Mouse (Mus musculus) cerebellum, postnatal 14 days (tissue): ENCODE measurements at regions not wholly inside any gene's neighbourhood (a gene's known extent, or its start where the extent isn't known, plus 50 kb on each side); places are given as distances from the start of the nearest gene placed in this dataset.

Source experiments
- DNase-seq, 2 experiments: peaks; one replicate each; pipeline ENCODE4 v3.0.0; 2021; ENCODE audit warnings: mixed read lengths in 2 of 2

- DNase-seq: peak; percentile 77 to 88
Measured at GRCm38 (mm10) chr5:106172162-106172561, 285.8 kb downstream of the Barhl2 start.

GRCm38 (mm10) chr5:106170405-106170804 is 287.6 kb downstream of the Barhl2 start:
- DNase-seq: no peak

DNA sequence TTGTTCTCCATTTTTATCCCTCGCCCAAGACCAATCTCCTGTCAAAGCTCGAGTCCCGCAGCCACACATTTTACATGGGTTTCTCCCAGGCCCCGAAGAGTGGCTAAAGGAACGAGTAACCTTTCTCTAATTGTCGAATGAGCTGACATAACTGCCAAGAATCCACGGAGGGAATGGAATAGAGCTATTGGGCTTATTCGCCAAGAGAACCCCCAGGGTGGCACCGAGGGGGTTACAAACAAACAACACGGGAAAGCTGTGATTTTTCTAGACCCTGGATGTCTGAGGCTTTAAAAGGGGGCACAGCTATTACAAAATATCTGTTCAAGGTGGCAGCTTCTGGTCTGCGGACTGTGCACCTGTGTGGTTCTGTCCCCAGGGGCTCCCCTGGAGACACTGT is 290.4 kb downstream of the Barhl2 start:
- DNase-seq: no peak

- DNase-seq: peak; percentile 37 to 45
Measured at GRCm38 (mm10) chr5:106166266-106166665, 289.9 kb downstream of the Zfp326 start.

- no peak for DNase-seq
Measured at GRCm38 (mm10) chr5:106164190-106164589, 287.8 kb downstream of the Zfp326 start.

DNA sequence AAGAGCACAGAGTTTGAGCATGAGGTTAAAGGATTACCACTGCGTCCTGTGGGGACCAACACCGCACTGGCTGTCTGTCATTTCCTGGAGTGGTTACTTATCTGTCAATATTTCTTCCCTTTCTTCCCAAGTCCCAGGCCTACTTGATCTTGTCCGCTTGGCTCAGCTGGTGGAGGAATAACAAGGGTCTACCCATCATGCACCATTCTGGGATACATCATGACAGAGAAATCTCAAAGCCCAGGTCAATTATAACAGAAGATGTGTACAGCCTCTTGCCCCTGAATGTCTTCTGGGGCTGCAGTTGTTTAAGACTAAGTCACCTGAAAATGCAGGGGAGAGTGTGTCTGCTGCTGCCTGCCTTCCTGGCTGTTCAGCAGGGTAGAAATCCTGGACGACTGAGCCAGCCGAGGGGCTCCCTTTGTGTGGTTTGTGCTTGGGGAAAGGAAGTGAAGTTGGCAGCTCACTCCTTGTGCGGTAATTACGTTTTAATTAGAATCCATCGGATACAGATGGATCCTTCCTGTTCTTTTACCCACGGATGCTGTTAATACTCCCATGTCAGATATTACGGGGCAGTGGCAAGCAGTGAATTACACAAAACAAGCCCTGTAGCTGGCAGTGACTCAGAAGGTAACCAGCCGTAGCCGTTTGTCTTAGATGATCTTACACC is 286.8 kb downstream of the Zfp326 start:
- DNase-seq: peak; percentile 45

GRCm38 (mm10) chr5:106139109-106139508 is 262.7 kb downstream of the Zfp326 start:
- no peak for DNase-seq

DNA sequence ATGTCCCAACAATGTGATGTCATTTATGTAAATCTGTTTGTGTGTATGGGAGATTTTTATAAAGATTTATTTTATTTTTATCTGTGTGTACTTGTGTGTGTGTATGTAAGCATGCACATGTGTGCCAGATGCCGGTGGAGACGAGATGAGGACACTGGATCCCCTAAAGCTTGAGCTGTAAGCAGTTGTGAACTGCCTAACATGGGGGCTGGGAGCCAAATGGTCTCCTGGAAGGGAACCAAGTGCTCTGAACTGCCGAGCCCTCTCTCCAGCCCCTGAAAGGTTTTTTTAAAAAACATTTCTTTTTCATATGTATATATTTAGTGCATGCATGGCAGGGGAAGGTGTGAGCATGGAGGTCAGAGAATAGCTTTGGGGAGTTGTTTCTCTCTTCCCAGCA is 246.6 kb downstream of the Zfp326 start:
- DNase-seq: peak; percentile 50 to 54

- no peak for DNase-seq
Measured at GRCm38 (mm10) chr5:106119584-106119983, 243.2 kb downstream of the Zfp326 start.

DNA sequence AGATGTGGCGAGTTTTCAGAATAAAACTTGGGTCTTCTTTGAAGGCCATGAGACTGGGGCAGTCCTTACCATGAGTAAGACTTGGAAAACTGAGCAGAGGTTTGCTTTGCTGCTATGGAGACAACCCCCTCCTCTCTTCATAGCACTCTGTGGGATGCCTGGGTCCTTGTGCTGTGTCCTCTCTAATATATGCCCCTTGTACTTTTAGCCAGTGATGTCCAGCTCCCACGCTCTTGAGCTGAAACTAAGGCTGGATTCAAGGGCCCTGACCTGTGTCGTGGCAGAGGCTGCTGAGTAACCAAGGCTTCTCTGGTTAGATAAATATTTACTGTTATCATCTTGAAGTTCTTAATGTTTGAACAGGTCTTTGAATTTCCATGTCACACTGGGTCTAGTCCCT is 236.8 kb downstream of the Zfp326 start:
- DNase-seq: no peak

DNA sequence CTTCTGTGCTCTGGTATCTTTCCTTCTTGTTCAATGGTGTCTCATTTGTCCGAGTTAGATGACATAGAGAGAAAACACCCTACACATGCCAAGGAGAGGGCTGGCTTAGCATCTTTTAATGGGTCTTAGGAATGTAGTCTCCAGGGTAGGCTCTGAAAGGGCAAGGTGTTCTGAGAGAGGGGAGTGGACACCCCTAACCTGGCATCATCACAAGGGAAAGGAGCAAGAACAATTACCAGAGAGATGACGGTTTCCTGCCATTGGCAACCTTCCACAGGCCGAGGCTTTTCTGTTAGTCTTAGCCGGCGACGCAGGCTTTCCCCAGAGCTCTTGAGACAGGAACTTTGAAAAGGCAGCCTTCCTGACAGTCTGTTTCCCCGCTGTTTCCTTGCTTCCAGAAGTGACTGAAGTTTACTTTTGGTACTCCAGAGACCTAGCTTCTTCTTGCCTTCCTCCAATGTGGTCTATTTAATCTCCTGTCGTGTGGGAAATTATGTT is 232.2 kb downstream of the Zfp326 start:
- no peak for DNase-seq

DNA sequence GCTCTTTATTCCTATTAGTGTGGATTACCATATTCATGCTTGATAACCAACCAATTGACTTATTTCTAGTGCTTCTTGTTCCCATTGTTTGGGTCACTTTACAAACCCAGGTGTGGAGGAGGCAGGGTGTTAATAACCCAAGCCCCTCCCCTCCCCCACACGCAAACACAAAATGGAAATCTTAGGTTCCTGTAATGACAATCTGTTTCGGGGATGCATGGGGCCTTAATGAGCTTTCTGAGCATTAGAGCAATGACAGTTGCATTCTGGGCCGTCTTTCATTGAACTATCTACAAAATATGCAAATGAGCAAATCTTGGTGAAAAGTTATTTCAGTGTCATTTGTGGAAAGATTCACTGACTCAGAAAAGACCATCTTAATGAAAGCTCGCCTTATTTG is 225.9 kb downstream of the Zfp326 start:
- no peak for DNase-seq

GRCm38 (mm10) chr5:106098887-106099286 is 222.5 kb downstream of the Zfp326 start:
- peak; percentile 68 to 70 for DNase-seq

- DNase-seq: peak; percentile 65 to 83
Measured at GRCm38 (mm10) chr5:106089332-106089731, 213.0 kb downstream of the Zfp326 start.

DNA sequence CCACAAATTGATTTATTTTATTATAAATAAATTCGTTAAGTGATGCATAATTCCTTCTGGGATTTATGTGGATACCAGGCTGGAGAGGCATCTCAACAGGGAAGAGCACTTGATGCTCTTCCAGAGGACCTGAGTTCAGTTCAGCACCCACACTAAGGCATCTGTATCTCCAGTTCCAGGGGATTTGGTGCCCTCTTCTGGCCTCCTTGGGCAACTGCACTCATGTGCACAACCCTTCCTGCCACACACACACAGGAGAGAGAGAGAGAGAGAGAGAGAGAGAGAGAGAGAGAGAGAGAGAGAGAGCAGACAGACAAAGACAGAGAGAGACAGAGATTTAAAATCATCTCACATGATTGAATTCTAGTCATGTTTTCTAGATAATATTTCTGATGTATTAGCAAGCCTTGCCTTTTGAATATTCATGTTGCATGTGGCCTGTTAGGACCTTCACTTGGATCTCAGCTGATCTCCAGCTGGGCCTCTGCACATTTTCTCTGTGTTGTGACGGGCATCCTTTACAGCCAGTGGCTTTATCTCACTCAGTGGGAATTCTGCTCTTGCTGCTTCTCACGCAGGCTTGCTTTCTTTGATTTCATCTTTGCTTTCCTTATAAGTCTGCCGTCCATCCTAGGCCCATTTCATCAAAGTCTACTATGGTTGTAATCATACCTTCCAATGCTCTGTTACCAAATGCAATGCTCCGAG is 212.3 kb downstream of the Zfp326 start:
- DNase-seq: peak; percentile 43 to 66

- no peak for DNase-seq
Measured at GRCm38 (mm10) chr5:106083786-106084185, 207.4 kb downstream of the Zfp326 start.

GRCm38 (mm10) chr5:106082891-106083290 is 206.5 kb downstream of the Zfp326 start:
- DNase-seq: no peak

DNA sequence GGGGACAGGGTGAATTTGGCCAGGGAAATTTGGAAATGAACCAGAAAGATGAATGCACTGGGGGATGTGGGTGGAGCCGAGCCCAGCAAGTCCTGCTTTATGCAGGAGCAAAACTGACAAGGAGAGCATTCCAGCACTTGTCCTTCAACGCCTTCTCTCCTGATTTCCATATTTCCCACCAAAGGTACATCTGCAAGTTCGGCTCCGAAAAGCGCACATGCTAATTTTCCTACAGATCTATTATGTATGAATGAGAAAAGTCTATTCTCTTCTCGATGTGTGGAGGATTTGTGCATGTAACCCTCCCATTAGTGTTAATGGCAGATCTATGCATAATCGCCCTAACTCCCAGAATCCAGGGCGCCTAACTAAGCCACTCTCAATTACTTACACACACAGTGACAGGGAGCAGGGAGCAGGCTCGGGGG is 190.8 kb downstream of the Zfp326 start:
- no peak for DNase-seq

- DNase-seq: no peak
Measured at GRCm38 (mm10) chr5:106066706-106067105, 190.3 kb downstream of the Zfp326 start.

GRCm38 (mm10) chr5:106064366-106064765 is 188.0 kb downstream of the Zfp326 start:
- DNase-seq: peak; percentile 37 to 56

DNA sequence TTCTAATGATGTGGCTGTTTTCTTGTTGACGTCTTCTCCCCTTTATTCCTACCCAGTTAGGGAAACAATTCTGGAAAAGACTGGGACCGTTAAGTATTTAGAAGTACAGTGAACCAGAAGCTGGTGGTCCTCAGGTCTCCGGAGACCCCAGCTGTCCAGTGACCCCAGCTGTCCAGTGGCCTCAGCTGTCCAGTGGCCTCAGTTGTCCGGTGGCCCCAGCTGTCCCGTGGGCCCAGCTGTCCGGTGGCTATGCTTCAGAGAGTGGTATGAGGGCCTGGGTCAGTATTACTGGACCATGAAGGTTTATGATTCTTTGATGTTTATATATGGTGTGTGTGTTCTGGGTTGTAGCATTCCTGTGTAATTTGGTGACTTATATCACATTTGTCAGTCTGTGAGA is 186.6 kb downstream of the Zfp326 start:
- DNase-seq: no peak

GRCm38 (mm10) chr5:106056631-106057030 is 180.3 kb downstream of the Zfp326 start:
- DNase-seq: no peak

DNA sequence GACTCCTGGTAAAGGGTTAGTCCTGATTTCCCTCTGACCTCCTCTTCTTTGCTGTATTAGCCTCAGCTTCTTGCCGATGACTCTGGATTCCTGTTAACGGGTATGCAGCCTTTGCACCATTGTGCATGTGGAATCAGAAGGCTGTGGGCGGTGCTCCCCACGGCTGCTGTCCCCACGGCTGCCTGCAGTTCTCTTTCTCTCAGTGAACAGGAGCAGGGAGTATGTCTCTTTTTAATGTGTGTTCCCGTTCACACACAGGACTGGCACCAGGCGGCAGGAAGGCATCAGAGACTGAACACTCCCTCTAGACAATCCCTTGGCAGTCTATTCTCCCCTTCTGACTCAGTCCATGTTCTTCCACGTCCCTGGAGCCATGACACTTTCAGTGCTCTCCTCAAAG is 178.9 kb downstream of the Zfp326 start:
- peak in 1 of 2 experiments; percentile 31 for DNase-seq

- DNase-seq: peak; percentile 78 to 88
Measured at GRCm38 (mm10) chr5:106051026-106051425, 174.7 kb downstream of the Zfp326 start.
